8 mouse cellular contexts compared by ENCODE assay signal in the genomic region with DNA sequence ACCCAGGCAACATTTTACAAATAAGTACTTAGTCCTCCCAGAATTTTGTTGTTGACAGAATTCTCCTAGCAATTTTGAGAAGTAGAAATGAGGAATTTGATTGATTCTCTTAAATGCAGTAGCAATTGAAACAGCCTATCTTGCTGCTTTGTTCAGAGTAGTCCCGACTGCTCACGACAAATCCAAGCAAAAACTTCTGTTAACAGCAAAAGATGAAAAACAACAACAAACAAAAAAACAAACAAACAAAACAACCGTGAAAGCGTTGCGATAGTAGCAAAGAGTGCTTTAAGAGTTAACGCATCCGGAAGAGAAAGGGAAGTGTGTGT. TPM values are rescaled to one million over a fixed set of nuclear protein-coding genes. Genes with fewer than 3 reads are reported as not detected.
DNase-seq lines count a peak whose midpoint lies in the region; ATAC-seq and TF ChIP-seq lines count a peak whose summit lies in the region.

No protein-coding gene starts in this region.

- H3K4me1 ChIP-seq in liver, adult 2 months (ENCODE audit: control insufficient read depth, insufficient read depth, low read length): peaks cover 1% of the 10 kb centered on the region; the same call in 1 of the 2 replicates
- no peaks in the 10 kb centered on the region for H3K4me1 ChIP-seq in embryonic fibroblast, embryonic 13.5 days (ENCODE audit: control insufficient read depth, insufficient read depth, low read length)
- peaks cover 12% of the 10 kb centered on the region for H3K4me1 ChIP-seq in limb, embryonic 10.5 days
- H3K4me1 ChIP-seq in neural tube, embryonic 14.5 days (ENCODE audit: control insufficient read depth, insufficient read depth, low read length): no peaks in the 10 kb centered on the region; the same call in 1 of the 2 replicates

- peak overlapping the region; percentile 39 for H3K4me2 ChIP-seq in neural tube, embryonic 14.5 days (ENCODE audit: low read depth, low read length)

- ATAC-seq in neural tube, embryonic 14.5 days (ENCODE audit: low read depth): peak; percentile 69; the same call in 1 of the 2 replicates

- WGBS in liver, adult 2 months: under 1% methylated on average over 7 of the region's 7 CpGs
- WGBS in limb, embryonic 10.5 days: 1% methylated on average over 7 of the region's 7 CpGs
- WGBS in neural tube, embryonic 14.5 days: under 1% methylated on average over 7 of the region's 7 CpGs

- no peak for DNase-seq in liver, adult 2 months (ENCODE audit: extremely low read depth, low read depth, low spot score)
- no peak for DNase-seq in liver
- no peak for DNase-seq in limb, embryonic 10.5 days (ENCODE audit: low spot score)
- no peak for DNase-seq in gastrocnemius, postnatal 10 days
- no peak for DNase-seq in layer of hippocampus, postnatal 14 days (ENCODE audit: low spot score in 2 of 2)
- no peak for DNase-seq in gastrocnemius, postnatal 36 days

- no peak for TF ChIP-seq POLR2A in liver, adult 2 months (IDR thresholded peaks at IDR 0.05; ENCODE audit: extremely low read depth, insufficient read depth, low read length)
- TF ChIP-seq POLR2A in embryonic fibroblast, embryonic 13.5 days (IDR thresholded peaks at IDR 0.05; ENCODE audit: low read depth, low read length): no peak

- H3K9ac ChIP-seq in liver, adult 2 months (ENCODE audit: low read depth, low read length): 0 out of 2 replicates have a peak overlapping the region, but pooled peaks have one; percentile 44
- peak overlapping the region; percentile 4; the same call in 1 of the 2 replicates for H3K9ac ChIP-seq in neural tube, embryonic 14.5 days (replicated peaks; ENCODE audit: low read depth, low read length)

- no peaks in the 10 kb centered on the region for H3K9me3 ChIP-seq in limb, embryonic 10.5 days (replicated peaks)
- no peaks in the 10 kb centered on the region for H3K9me3 ChIP-seq in neural tube, embryonic 14.5 days (ENCODE audit: control insufficient read depth, low read length)

- H3K4me3 ChIP-seq in liver, adult 2 months (ENCODE audit: insufficient read depth, low read depth, low read length): no peak overlapping the region
- H3K4me3 ChIP-seq in embryonic fibroblast, embryonic 13.5 days (ENCODE audit: insufficient read depth, low read length): 0 out of 2 replicates have a peak overlapping the region, but pooled peaks have one; percentile 23
- peak overlapping the region; percentile 49 for H3K4me3 ChIP-seq in limb, embryonic 10.5 days
- H3K4me3 ChIP-seq in neural tube, embryonic 14.5 days (ENCODE audit: low read depth, low read length): peak overlapping the region; percentile 20

- no peaks in the 10 kb centered on the region for H3K27me3 ChIP-seq in liver, adult 2 months (ENCODE audit: control insufficient read depth, insufficient read depth, low read length)
- H3K27me3 ChIP-seq in limb, embryonic 10.5 days (ENCODE audit: low read depth, poor library complexity, severe bottlenecking): no peaks in the 10 kb centered on the region
- no peaks in the 10 kb centered on the region for H3K27me3 ChIP-seq in neural tube, embryonic 14.5 days (ENCODE audit: control insufficient read depth, insufficient read depth, low read length)

- H3K36me3 ChIP-seq in liver, adult 2 months (ENCODE audit: control insufficient read depth, insufficient read depth, low read length): no peaks in the 10 kb centered on the region
- no peaks in the 10 kb centered on the region for H3K36me3 ChIP-seq in limb, embryonic 10.5 days
- H3K36me3 ChIP-seq in neural tube, embryonic 14.5 days (ENCODE audit: control insufficient read depth, insufficient read depth, low read length): no peaks in the 10 kb centered on the region

- intact Hi-C loops in gastrocnemius, postnatal 36 days (cut with DNase I): loop anchor here (2.0 kb wide), 1 partner anchor 45 kb away; no protein-coding TSS in a partner anchor

- H3K27ac ChIP-seq in liver, adult 2 months (replicated peaks; ENCODE audit: insufficient read depth, low read depth, low read length): no peak overlapping the region
- no peak overlapping the region for H3K27ac ChIP-seq in embryonic fibroblast, embryonic 13.5 days (ENCODE audit: insufficient read depth, low read length)
- H3K27ac ChIP-seq in limb, embryonic 10.5 days: peak overlapping the region; percentile 92
- peak overlapping the region; percentile 77; the same call in 1 of the 2 replicates for H3K27ac ChIP-seq in neural tube, embryonic 14.5 days (ENCODE audit: low read depth, low read length)

- no peaks in the 10 kb centered on the region for H3K79me2 ChIP-seq in liver, adult 2 months (ENCODE audit: control insufficient read depth, insufficient read depth, low read length)

- TF ChIP-seq CTCF in liver, adult 2 months (IDR thresholded peaks at IDR 0.05; ENCODE audit: low read depth, low read length): no peak
- TF ChIP-seq CTCF in embryonic fibroblast, embryonic 13.5 days (IDR thresholded peaks at IDR 0.05; ENCODE audit: borderline replicate concordance, insufficient read depth, low read length): no peak

RNA-seq across cellular contexts. Expression of a gene that starts 21.2 kb away (rescaled TPM):
- total RNA-seq in liver, adult 2 months (2014; rRNA removed): 0.07 and 0.28 TPM in 2 replicates
- 0.02 TPM in 1 of 2 replicates, not detected in the other for polyA plus RNA-seq in liver, adult 2 months (2012; rRNA removed)
- 0.11 and 0.30 TPM in 2 replicates for polyA plus RNA-seq in embryonic fibroblast, embryonic 13.5 days (2011; ENCODE audit: insufficient read length, low read depth, missing spikeins)
- 0.16 and 0.33 TPM in 2 replicates for polyA plus RNA-seq in limb, embryonic 10.5 days (2016; fragmentation: Nextera tagmentation; extraction: Ambion mirVana)
- 0.51 and 0.64 TPM in 2 replicates for polyA plus RNA-seq in neural tube, embryonic 14.5 days (2014; fragmentation: Nextera tagmentation; extraction: Ambion mirVana)
- 1 to 10 TPM in 1 of 2 experiments, under 1 TPM in 1; 0.45 to 1.4 TPM for total RNA-seq in gastrocnemius, postnatal 10 days (2021)
- under 1 TPM; 0.12 to 0.51 TPM for total RNA-seq in layer of hippocampus, postnatal 14 days (2021)
- total RNA-seq in gastrocnemius, postnatal 36 days (2021): not detected

RNA-seq across cellular contexts. Expression of a gene that starts 21.3 kb away (rescaled TPM):
- total RNA-seq in liver, adult 2 months (2014; rRNA removed): 0.28 and 0.67 TPM in 2 replicates
- polyA plus RNA-seq in liver, adult 2 months (2012; rRNA removed): 0.16 and 0.32 TPM in 2 replicates
- polyA plus RNA-seq in embryonic fibroblast, embryonic 13.5 days (2011; ENCODE audit: insufficient read length, low read depth, missing spikeins): 5.0 and 8.6 TPM in 2 replicates
- 11.5 and 15.4 TPM in 2 replicates for polyA plus RNA-seq in limb, embryonic 10.5 days (2016; fragmentation: Nextera tagmentation; extraction: Ambion mirVana)
- 4.9 and 6.0 TPM in 2 replicates for polyA plus RNA-seq in neural tube, embryonic 14.5 days (2014; fragmentation: Nextera tagmentation; extraction: Ambion mirVana)
- 1 to 10 TPM; 1.5 to 1.7 TPM for total RNA-seq in gastrocnemius, postnatal 10 days (2021)
- total RNA-seq in layer of hippocampus, postnatal 14 days (2021): 1 to 10 TPM; 3.9 to 4.4 TPM
- under 1 TPM; 0.32 to 0.41 TPM for total RNA-seq in gastrocnemius, postnatal 36 days (2021)

Comparison
In these comparisons a context has a peak if more than half of its experiments do, and no peak if none do; other contexts are left out.
1. H3K27ac ChIP-seq: peak in limb, embryonic 10.5 days (single experiment) and neural tube, embryonic 14.5 days (single experiment); none in liver, adult 2 months (single experiment) and embryonic fibroblast, embryonic 13.5 days (single experiment).